Mouse (Mus musculus) layer of hippocampus, postnatal 14 days (tissue): ENCODE data around the gene Fam172a. TPM values are rescaled to one million over a fixed set of nuclear protein-coding genes. Genes with fewer than 3 reads are reported as not detected.

Source experiments
- DNase-seq, 2 experiments: peaks; one replicate each; pipeline ENCODE4 v3.0.0; 2021 to 2022; ENCODE audit warnings: low spot score in 2 of 2, mixed read lengths in 1 of 2
- total RNA-seq, 2 experiments: library from RNA; stranded (reverse); gene quantifications; 2 replicates each; pipeline ENCODE4 v1.2.3; 2021

Fam172a gene
- total RNA-seq, 2 experiments from 2014 or later, result 39.0 to 40.7 TPM

GRCm38 (mm10) chr13:78177381-78177950 is 475.6 kb downstream of the Fam172a start:
- DNase-seq, result no peak

DNA sequence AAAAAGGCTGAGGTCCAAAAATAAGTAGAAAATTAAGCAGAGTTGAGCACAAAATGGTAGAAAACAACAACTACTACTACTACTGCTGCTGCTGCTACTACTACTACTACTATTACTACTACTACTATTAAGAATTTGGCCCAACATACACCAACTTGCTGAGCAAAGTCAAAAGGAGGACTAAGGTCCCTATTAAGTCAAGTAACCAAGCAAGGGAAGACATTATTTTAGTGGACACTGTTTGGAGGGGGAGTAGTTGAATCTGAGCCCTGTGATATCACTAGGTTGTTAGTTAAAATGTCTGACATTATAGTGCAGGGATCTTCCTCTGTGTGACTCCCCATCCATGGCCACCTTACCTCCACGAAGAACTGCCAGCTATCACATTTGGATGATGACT is 476.2 kb downstream of the Fam172a start:
- DNase-seq, result no peak

GRCm38 (mm10) chr13:78178771-78179170 is 476.9 kb downstream of the Fam172a start:
- no peak for DNase-seq

DNA sequence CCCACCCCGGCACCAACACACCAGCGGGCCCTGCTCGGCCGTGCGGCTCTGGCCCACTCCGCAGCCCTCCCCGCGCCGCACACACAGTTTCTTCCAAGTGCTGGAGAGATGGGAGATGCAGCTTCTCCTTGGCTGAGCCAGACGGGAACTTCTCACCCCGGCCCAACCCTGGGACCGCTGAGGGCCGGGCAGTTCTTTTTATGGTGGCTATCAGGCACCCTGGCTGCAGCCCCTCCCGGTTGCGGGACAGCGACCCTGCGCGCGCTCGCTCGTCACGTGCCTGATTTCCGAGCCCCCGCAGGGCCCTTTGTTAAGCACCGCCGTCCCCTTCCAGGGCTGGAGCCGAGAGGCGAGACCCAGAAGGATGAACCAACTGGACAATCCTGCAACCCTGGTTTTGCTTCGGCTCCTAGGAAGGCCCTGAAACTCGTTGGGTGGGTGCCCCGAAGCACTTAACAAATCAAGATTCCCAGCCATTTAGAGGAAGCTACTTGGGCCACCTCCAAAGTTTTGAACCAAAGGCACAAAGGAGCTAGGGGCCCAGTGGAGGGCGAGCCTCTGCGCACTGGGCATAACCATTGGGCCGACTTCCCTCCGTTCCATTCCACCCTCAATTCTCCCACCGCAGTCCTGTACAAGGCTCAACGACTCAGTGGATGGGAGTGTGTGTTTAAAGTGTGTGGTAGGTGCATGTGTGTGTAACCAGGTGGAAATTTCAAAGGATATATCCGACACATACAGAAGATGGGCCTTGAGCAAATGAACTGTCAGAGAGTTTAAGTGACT is 477.7 kb downstream of the Fam172a start:
- DNase-seq, result no peak

GRCm38 (mm10) chr13:78180261-78180660 is 478.4 kb downstream of the Fam172a start:
- no peak for DNase-seq

DNA sequence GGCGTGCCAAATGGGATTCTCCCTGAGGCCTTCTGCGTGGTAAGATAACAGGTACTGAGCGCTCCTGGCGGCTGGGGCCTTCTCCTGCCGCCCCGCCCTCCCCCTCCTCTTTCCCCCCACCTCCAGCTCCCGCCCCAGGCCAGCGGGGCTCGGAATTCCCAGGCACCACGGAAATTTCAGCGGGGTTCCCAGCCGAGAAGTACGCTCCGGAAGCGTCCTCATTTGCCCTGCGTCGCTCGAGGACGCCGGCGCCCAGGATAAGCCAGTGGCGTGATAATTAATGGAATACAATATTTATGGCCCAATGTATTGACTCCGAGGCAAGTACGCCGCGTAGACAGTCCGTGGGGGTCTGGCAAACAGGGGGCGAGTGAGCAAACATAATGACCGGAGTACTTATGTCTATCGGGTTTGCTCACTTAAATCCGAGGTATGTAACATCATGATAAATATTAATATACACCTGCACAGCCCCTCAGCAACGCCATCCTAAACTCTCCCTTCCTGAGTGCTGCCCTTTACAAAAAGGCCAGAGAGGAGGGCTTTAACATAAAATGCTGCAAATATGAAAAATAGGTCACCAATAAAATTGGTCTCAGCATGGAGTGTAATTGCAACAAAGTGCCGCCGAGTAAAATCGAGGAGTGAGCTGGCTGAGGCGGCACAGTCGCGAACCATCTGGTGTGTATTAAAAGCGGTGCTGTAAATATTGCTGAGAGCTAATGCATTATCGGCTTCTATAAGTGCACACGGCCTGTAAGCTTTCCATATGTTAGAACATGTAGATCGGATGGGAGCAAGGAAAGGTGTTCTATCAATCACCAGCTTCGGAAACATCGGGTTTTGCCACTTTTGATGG is 479.5 kb downstream of the Fam172a start:
- no peak for DNase-seq

GRCm38 (mm10) chr13:78181930-78182558 is 480.2 kb downstream of the Fam172a start:
- DNase-seq, result no peak

GRCm38 (mm10) chr13:78183004-78183403 is 481.2 kb downstream of the Fam172a start:
- DNase-seq, result no peak

- DNase-seq, result no peak
Observed at GRCm38 (mm10) chr13:78183986-78184385, 482.2 kb downstream of the Fam172a start.

DNA sequence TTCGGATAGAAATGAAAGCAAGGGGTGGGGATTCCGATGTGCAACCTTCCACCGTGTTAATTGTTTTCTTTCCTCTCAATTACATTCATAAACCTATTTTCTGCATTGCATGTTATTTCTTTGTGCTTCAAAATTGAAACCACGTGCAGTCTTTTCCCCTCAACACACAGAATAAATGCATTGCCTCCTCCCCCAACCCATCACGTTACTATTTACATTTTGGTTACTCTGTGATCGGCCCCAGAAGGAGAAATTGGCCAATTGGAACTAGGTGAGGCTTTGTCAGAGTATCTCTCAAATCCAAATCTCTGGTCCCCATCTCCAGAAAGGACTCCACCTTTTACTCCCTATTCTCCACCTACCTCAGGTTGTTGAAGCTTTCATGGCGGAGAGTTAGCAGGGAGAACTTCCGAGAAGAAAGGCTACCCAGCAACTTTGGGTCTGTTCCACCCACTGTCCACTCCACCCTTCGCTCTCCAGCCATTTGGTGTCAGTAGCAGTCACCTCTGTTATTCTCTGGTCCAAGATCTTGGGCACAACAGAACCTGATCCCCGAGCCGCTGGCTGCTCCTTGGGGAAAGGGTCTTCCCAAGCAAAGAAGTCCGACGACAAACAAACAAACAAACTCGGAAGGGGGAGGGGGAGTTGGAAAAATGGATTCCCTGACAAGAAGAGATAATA is 483.1 kb downstream of the Fam172a start:
- no peak for DNase-seq

- peak in 1 of 2 experiments; percentile 41 for DNase-seq
Observed at GRCm38 (mm10) chr13:78186340-78186946, 484.6 kb downstream of the Fam172a start.

DNA sequence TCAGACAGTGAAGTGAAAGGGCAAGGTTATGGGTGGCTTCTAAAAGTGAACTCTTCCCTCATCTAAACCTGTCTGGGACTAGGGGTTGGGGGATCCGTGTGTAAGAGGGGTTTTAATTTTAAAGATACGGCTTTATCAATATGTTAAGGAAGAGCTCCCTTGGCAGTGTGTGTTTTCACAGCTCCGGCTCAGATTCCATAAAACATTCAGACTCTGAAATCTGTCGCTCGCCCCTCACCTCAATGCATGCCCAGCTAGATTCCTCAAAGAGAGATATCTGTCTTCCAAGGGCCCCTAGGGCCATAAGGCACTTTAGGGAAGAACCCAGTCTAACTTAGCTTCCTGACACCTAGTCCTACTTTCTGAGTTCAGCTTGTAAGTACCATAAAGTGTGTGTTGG is 486.0 kb downstream of the Fam172a start:
- DNase-seq, result peak in 1 of 2 experiments; percentile 6

GRCm38 (mm10) chr13:78189586-78189985 is 487.8 kb downstream of the Fam172a start:
- DNase-seq, result peak in 1 of 2 experiments; percentile 41

DNA sequence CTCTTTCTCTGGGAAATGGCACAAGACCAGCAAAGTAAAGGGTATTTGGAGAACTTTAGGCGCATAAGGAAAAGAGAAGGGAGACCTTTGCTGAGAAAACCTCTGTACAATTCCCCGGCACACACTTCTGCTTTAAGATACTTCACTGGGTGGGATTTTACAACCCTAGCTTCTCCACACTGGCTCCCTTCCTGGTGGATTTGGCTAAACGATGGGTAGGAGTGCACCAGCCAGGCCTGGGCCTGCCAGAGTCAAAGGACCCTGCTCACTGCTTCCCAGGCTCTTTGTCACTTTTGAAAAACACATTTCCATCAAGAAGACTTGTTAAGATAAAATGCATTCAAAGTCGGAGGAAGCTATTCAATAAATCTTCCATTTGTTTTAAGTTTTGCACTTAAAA is 491.4 kb downstream of the Fam172a start:
- peak in 1 of 2 experiments; percentile 61 for DNase-seq

DNA sequence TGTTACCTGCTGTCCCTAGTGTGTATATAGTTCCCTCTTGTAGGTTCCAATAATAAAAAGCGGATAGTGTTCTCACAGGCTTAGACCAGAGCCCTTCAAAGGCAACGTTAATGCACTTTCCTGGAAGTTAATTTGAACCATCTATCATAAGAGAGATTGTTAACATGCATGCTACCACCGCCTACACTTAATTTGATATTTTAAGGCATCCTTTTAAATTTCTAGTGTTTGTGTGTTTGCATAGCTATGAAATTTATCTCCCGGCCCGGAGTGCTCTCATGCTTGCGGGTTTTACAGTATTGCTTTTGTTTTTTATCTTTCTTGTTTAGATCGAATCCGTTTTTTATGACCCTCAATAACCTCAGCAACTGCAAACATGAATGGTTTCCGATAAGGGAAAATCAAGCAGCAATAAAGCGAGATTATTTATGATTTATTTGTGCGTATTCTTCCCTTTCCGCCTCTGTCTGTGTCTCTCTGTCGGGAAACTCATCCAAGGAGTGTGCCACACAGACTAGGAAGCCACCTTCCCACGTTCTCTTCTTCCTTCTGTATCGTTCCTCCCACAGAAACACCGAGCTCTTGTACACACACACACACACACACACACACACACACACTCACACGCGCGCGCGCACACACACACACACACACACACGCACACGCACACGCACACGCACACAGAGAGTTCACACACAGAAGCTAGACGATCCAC is 492.5 kb downstream of the Fam172a start:
- peak in 1 of 2 experiments; percentile 9 for DNase-seq

- peak in 1 of 2 experiments; percentile 77 for DNase-seq
Observed at GRCm38 (mm10) chr13:78194850-78195600, 493.2 kb downstream of the Fam172a start.

- no peak for DNase-seq
Observed at GRCm38 (mm10) chr13:78195601-78196115, 493.8 kb downstream of the Fam172a start.

GRCm38 (mm10) chr13:78196236-78196796 is 494.5 kb downstream of the Fam172a start:
- DNase-seq, result peak in 1 of 2 experiments; percentile 25
